Mouse (Mus musculus): Measurements from ENCODE around the gene Mvb12b.
A peak's percentile ranks its signal among the peaks of the same experiment; 100 is the strongest.

The Mvb12b gene

DNA sequence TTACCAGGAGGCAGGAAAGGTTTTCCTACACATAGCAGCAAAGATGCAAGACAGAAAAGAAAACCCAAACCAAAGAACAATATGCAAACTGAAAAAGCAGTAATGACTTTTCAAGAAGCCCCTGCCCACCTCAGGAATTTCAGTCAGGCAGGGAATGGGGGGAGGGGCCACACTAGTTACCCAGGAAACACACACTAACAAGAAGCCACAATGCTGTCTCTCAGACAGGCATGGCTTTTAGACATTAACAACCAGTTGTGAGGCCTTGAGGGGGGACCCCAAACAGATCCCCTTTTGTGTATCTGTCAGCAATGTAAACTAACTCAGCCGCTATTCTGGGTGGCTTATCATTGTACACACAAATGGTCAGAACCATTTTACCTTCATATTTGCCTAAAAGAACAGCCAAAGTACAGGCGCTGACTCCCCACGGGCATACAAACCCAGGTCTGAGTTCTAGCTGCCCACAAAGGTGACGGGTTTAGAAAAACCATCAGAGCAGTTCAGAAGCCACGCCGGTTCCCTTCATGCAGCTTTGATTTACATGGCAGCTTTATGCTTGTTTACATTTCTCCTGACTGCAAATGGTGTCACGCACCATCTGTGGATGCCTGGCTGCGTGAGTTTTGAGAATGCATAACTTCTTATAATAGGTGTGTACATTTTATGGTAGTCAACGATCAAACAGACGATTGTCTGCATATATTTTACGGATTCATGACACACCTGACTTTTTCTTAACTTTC lies 105.9 kb downstream of the Mvb12b start:
- no peak for DNase-seq (ENCODE audit: low spot score in 2 of 2)

DNA sequence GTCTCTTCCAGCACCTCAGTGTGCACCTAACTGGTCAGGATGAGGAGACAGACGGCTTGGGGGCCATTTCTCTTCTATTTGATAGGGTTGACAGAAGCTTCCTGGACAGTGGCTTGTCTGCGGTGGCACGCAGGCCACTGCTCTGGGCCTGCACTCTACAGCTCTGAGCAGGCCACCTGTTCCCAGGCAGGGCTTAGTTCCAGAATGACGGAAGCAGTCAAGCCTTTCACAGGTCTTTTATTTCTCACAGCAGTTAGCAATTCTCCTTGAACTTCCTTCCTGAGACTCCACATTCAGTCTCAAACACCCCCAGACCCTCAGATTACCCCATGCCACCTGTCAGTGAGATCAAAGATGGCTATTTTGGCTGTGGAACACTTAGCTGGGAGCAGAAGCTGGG lies 109.3 kb downstream of the Mvb12b start:
- DNase-seq (ENCODE audit: low spot score in 2 of 2), result no peak

DNA sequence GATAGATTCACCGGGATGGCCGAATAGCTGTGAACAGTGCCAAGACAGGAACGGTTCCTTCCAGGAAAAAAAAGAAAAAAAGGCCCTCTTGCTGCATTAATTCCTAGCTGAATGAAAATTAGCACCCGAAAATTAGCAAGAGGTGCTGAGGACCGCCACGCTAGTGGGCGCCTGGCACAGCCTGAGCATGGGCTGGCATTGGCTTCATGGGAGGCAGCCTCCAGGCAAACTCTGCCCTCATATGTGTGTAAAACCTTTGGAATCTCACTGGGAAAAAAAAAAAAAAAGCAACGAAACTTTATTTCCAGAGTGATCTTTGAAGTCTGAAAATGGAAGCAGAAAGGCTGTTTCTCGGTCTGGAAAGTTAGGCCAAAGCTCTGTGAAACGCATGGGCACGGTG lies 110.7 kb downstream of the Mvb12b start:
- no peak for DNase-seq (ENCODE audit: low spot score in 2 of 2)

DNA sequence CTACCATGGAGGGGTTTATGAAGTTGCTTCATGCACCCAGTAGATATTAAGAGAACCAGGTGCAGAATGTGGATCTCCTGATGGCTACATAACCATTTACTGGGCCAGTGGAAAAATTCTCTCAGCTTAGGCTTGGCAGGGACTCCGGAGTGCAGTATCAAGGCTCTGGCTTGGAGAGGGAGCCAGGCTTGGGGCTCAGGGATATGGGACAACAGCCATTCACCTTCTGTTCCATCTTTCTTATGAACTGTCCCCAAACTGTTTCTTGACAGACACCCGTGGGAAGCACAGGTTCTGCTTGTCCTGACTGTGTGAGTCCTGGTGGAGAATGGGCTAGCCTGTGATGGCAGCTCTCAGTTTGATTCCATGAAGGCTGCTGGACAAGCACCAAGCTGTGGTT lies 112.9 kb downstream of the Mvb12b start:
- DNase-seq (ENCODE audit: low spot score in 2 of 2), result no peak

DNA sequence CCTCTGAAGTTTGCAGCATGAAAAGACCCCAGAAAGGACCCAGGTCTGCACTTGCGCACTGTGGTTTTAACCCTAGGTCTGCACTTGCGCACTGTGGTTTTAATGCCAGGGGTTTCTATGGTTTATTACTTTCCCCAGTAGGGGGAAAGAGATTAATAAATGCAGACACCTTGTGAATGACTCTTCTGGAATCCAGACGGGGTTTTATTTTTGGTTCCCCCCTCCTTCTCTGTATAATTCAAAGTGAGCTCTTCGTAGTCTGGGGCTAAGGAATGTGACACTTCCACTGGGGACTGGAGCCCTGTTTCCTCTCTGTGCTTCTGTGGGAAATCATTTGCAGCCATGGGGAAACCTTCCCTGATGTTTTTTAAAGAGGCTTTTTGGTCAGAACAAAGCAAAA lies 113.6 kb downstream of the Mvb12b start:
- no peak for DNase-seq (ENCODE audit: low spot score in 2 of 2)

DNA sequence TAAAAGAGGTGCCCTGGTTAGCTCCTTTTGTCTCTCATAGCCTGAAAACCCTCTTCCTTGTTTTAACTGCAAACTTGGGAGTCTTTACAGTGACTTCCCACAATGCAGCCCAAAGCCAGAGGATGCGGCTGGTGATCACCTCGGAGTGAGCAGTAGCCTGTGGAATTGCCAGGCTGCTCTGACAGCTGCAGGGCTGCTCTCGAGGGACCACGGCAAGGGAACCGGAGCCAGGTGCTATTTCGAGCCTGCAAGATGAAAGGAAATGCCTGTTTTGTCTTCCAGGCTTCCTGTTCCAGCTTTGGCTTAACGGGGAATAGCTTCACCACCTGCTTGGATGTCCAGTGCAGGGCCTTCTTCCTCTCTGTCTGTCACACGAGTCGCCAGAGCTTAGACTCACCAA lies 115.3 kb downstream of the Mvb12b start:
- DNase-seq (ENCODE audit: low spot score in 2 of 2), result no peak

DNA sequence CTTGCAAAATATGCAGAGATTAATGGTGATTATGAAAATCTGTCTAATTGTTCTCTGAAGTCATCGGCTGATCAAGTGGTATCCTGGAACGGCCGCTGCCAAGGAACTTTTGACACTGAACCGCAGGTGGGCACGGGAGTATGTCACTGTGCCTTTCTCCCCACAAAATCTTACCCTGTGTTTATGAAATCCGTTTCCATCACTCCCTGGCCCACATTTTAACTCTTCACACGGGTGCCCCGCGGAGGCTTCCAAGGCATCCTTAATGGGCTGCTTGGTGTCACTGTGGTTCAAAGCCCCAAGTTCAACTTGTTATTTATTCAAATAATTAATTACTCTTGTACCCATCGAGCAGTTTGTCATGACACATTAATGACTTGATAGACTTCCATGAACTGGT lies 116.4 kb downstream of the Mvb12b start:
- DNase-seq (ENCODE audit: low spot score in 2 of 2), result no peak

DNA sequence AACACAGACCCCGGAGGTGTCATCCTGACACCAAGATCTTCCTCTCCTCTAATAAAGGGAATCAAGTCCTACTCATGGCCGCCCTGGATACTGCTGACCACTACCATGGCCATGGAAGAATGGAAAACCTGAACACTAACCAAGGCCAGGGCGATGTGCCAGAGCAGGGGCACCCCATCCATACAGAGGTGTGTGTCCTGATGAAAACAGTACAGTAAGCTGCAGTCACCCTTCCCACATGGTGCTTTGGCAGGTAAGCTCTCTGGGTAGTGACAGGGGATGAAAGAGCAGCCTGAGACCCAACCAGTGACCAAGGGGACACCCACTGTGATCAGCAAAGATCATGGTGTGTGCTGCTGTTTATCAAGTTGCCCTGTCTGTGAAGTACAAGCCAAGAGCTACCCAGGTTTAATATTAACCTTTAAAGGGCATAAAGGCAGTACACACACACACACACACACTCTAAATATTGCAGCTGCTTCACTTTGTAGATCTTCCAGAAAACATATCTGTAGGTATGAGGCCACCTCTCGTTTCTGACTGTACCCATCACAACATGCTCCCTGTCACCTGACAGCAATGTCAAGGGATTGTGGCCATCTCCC lies 117.1 kb downstream of the Mvb12b start:
- DNase-seq (ENCODE audit: low spot score in 2 of 2), result no peak

DNA sequence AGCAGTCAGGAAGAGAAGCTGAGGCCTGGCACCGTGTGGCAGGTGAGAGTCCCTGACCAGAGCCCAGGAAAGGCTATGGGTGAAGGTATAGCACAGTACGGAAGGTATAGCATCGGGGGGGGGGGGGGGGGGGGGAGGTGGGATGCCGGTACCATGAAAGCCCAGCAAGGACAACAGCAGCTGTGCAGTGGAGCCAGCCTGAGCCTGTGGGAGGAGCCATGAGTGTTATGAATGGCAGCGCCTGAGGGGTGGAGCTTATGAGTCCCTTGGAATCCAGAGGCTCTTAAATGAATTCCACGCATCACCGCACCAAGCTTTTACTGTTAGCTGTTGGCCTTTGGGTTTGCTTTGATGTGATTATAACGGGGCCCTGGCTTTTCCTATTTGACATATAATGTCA lies 123.3 kb downstream of the Mvb12b start:
- no peak for DNase-seq (ENCODE audit: low spot score in 2 of 2)

DNA sequence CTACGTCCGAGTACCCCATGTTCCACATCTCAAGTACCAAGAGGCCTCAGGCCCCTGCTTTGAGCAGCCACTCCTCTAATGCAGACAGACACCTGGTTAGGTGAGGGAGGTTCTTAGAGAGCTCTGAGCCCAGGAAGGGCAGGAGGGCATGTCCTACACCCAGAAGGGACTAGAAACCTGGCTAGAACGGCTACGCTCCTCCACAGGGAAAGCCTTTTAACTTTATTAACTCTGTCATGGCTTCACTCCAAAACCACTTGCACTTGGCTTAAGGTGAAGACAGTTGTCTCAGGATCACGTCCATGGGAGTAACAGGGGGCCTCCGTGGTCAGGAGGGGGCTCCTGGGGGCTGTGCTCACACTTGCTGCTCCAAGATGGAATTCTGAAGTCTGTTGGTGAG lies 125.5 kb downstream of the Mvb12b start:
- DNase-seq (ENCODE audit: low spot score in 2 of 2), result no peak

DNA sequence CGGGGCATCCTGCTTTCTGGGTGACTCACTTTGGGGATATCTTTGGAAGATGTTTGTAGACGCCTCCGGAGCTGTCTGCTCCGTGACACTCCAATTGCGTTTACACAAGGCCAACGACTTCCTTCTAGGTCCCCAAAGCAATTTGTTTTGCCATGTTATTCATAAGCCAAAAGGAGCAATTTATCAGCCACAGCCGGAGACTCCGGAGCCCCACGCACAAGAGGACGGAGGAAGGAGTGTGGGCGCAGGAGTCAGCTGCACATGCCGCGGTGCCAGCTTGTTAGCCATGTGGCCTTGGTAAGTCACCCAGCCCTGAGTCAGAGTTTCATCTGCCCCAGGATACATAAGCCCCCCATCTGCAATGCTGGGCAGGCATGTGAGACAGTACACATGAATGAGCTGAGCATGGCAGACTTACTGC lies 127.2 kb downstream of the Mvb12b start:
- peak; percentile 55 to 58 for DNase-seq (ENCODE audit: low spot score in 2 of 2)

DNA sequence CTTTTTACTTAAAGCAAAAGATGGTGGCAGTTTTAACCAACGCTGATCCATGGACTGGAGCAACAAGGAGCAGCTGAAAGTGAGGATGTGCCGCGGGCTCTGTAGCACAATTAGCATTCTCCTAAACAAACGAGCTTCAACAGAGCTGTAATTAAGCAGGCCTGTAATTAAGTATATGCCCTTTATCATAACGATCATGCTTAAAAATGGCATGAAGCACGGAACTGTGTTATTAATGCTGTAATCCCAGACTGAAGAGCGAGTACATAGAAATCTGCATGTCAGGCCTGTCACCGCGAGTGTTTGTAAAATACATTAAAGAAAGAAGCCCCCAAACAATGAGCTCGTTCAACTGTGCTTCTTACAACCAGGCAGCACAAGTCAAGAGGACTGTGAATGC lies 128.3 kb downstream of the Mvb12b start:
- no peak for DNase-seq (ENCODE audit: low spot score in 2 of 2)

DNA sequence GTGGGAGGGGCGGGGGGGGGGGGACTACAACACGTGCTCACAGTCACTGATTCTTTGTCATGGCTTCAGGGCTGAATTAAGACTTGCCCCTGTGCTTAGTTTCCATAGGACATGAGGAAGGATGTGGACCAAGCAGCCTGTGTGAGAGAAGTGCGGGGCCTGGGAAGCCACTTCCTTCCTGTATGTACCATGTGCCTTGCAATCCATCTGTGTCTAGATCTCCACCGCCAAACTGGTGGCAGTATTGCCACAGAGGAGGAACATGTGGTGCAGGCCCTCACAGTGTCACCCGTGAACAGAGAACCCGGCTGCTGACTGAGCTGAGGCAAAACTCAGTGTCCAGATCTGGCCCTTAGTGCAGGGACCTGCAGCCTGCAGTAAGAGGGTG lies 132.1 kb downstream of the Mvb12b start:
- DNase-seq (ENCODE audit: low spot score in 2 of 2), result peak; percentile 30 to 36

DNA sequence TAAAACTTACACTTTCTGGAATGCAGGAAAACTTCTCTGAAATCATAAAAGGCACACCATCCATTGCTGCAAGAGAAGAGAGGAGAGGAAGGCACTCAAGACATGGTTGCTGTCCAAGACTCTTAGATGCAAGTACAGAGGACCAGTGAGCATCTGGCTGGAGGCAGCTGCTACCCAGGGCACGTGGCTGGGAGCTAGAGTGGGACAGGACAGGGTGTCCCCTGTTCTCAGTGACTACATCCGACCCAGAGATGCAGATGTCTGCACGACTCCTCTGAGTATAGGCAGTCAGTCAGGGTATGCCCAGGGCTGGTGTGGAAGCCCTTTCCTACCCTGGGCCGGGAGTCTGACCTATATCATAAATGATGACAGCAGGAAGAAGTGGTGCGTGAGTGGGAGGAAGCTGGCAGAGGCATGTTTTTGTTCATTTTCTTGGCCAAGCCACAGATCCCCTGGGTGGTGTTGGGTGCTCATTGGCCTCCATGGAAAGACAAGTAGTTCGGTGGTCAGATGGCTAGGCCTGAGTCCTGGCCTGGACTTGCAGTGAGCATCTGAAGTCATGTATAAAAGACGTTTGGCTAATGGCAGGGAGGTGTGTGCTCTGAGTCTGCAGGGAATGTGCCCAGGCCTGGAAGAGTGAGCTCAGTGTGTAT lies 132.6 kb downstream of the Mvb12b start:
- DNase-seq (ENCODE audit: low spot score in 2 of 2), result peak in 1 of 2 experiments; percentile 13

DNA sequence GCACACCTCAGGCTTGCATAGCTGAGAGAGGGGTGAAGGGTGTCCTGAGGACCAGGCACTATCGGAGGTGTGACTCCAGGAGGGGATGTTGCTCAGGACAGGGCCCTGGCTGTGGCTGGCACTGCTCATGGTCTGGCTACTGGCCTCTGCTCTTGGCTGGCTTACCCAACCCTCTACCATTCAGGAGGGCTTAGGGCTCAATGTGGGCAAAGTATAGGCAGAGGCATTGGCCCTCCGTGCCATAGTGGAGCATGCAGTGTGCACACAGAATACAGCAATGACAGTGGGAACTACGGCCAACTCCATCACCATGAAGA lies 133.5 kb downstream of the Mvb12b start:
- DNase-seq (ENCODE audit: low spot score in 2 of 2), result no peak

DNA sequence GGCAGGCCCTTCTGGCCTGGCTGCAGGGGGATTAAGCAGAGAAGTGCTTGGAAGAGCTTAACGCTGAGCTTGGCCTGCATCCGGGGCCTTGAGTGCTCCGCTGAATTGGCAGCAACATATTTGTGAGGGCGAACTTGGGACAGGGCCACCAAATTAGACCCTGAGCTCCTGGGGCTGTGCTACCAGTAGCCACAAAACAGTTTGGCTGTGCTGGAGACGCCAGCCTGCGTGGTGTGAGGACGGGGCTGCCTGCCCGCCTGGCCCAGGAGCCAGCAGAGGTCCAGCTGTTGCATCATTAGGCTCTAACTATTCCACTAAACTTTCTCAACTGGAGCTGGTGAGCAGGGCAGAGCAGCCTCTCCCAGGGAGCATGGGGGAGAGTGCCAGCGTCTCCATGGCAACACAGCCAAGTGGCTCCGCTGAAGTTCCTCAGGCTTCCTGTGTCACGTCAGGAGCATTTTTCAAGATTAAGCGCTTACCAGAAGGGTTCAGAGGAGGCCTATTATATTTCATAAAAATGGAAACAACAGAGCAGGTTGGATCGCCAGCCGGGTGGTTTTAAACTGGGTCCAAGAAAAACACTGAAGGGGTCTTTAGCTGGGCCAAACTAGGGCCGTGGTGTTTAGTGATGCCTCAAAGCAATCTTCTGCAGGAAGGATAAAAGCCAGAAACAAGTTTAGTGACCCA lies 134.0 kb downstream of the Mvb12b start:
- peak; percentile 78 to 82 for DNase-seq (ENCODE audit: low spot score in 2 of 2)

DNA sequence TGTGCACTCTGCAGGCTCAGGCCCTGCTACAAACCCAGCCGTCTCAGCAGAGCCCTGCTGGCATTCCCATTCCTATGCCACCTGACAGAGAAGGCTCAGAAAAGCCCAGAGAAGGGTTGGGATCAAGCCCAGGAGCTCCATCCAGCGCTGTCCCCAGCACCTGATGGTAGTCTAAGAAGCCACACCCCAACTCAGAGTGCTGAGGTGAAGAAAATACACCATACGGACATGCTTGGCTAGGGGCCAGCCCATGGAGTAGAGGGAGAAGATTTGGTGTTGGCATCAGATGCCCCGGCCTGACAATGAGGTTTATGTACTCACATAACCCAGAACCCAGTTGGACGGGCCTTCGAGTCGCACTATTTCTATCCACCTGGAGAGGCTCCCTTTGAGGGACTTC lies 137.1 kb downstream of the Mvb12b start:
- no peak for DNase-seq (ENCODE audit: low spot score in 2 of 2)

DNA sequence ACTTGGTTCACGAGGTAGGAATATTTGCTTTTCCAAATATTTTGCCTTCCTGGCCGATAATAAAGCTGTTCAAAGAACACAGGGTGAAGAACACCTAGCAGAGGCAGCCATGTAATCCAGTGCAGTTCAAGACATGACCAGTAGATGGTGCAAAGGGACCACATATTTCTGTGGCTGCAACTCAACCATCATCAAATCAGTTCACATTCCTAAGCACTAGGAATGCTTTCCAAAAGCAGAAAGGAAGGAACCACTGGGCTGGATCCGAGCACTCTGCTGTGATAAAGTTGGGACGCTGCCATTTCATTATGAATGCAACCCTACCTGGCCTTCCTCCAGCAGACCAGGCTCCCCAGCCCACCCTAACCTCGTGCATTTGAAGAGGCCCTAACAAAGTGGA lies 141.3 kb downstream of the Mvb12b start:
- DNase-seq (ENCODE audit: low spot score in 2 of 2), result peak; percentile 83 to 94

DNA sequence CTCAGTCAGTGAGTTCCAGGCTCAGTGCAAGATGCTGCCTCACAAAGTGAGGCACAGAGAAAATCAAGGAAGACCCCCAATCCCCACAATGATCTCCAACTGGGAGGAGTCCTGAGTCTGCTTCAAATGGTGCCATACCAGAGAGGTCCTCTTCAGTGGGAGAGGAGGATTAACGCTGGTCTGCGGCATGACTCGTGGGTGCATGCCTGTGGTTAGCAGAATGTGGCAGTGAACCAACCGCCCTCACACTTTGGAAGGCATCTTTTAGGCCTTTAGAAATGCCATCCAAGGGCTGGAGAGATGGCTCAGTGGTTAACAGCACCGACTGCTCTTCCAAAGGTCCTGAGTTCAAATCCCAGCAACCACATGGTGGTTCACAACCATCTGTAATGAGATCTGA lies 142.0 kb downstream of the Mvb12b start:
- DNase-seq (ENCODE audit: low spot score in 2 of 2), result no peak

DNA sequence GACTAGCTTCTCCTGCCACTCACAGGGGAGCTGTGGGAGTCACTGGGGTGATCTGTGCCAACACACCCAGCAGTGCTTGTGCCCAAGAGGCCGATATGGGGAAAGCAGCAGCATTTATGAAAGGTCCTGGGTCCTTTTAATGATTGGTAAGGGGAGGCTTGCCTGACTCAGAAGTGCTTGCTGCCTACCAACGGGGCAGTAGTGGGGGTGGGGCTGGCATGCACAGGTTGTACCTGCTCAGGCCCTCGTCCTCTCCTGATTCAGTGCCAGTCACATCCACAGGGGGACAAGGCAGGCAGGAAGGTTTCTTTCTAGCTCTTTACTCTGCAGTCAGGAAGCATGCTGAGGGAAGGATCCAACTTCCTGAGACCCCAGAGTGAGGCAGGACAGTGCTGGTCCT lies 150.6 kb downstream of the Mvb12b start:
- DNase-seq (ENCODE audit: low spot score in 2 of 2), result no peak

DNA sequence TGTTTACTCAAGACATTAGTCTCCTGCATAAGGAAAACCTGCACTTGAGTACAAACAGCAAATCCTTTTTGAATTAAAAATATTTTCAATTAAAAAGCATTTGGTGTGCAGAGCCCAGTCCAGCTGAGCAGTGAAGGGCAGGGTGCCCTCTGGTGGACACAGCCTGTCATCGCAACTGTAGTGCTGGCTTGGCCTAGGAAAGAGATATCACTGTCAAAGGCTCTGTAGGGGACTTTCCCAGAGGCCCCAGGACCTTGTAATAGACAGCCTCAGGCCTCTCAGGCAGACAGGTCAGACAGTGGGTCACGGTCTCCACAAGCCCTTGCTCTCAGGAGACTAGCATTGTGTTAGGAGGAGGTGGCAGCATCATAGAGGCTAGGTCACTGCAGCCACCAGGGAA lies 151.0 kb downstream of the Mvb12b start:
- peak; percentile 64 to 83 for DNase-seq (ENCODE audit: low spot score in 2 of 2)

DNA sequence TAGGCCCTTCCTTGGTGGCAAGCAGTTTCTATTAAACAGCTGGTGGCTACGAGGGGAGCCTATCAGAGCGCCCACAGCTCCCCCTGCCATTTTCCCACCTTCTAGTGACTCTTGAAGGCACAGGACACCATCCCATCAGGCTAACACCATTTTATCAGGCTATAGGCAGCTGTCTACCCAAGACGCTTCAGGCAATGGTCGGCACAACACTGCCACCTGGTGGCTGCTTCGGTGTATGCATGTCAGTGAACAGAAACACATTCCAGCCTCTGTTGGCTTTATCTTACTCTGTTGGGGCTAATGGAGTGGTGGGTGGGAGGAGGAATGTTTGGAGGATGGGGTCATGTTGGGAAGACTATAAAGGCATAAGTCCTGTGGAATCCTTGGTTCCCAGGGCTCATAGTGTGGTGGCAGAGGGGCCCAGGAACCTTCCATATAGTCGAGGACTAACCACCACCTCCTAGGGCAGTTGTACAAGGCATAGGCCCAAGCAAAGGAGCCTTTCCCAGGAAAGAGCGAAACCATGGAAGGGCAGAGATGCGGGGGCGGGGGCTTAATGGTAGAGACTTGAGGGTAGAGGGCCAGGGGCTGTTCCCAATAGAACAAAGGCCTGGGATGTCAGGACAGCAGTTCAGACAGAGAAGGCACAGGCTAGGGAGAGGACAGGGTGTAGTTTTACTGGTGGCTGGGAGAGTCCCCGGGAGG lies 152.8 kb downstream of the Mvb12b start:
- peak; percentile 86 to 89 for DNase-seq (ENCODE audit: low spot score in 2 of 2)
